Mouse (Mus musculus): Measurements from ENCODE around the gene Foxj1. TPM values are rescaled to one million over a fixed set of nuclear protein-coding genes. Genes with fewer than 3 reads are reported as not detected.

Gene Foxj1
- under 1 TPM in 1 of 2 experiments, not detected in 1; 0.18 TPM for total RNA-seq (2023)

GRCm38 (mm10) chr11:116335244-116336036 lies at the start of gene Foxj1:
TSS of gene Foxj1 (minus strand) at chr11:116335399.

DNA sequence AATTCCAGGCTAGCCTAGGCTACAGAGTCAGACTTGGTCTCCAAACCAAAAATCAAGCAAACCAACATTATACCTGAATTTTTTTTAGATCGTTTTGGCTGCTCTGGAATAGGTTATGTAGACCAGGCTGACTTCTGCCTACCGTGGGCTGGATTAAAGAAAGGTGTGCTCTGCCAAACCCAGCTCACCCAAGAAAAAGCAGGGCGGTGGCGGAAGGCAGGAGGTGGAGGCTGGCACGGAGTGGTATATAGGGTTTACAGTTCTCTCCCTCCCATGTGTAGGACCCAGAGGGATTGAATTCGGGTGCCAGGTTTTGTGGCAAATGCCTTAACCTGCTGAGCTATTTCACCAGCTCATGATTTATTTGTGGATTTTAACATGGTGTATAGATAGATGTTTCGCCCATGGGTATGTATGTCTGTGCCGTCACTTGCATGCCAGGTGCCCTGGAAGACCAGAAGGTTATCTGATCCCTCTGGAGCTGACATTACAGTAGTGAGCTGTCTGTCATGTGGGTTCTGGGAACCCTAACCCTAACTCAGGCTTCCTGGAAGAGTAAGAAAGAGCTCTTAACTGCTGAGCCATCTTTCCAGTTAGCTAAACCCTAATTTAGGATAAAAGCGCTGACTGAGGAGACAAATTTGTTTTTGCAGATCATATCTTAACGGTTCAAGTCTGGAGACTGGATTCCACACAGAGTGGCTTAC lies 28.0 kb downstream of the Foxj1 start, which contains the start of gene Exoc7:
Gene Exoc7, minus strand, starts transcription at position 215 of the 707 bp plus-strand sequence.

GRCm38 (mm10) chr11:116280751-116281663 lies 54.2 kb downstream of the Foxj1 start, which contains the start of gene Galr2:
TSS of gene Galr2 (plus strand) at chr11:116280939.

Other genes with a start within 250 kb of the Foxj1 start
- 100 to 1,000 TPM; 155 to 164 TPM for gene Wbp2, start 248.4 kb downstream of the Foxj1 start, total RNA-seq (2023)
- gene Trim47, start 208.2 kb downstream of the Foxj1 start, total RNA-seq (2023): 10 to 100 TPM; 13.8 to 15.7 TPM
- gene Trim65, start 204.3 kb downstream of the Foxj1 start, total RNA-seq (2023): 10 to 100 TPM; 28.0 to 31.9 TPM
- gene Mrpl38, start 196.5 kb downstream of the Foxj1 start, total RNA-seq (2023): 10 to 100 TPM; 27.5 to 28.3 TPM
- 10 to 100 TPM; 16.6 to 20.0 TPM for gene Fbf1, start 167.2 kb downstream of the Foxj1 start, total RNA-seq (2023)
- 10 to 100 TPM; 44.9 to 53.1 TPM for gene Ten1, start 136.5 kb downstream of the Foxj1 start, total RNA-seq (2023)
- 10 to 100 TPM; 42.6 to 47.8 TPM for gene Acox1, start 136.4 kb downstream of the Foxj1 start, total RNA-seq (2023)
- gene Evpl, start 97.3 kb downstream of the Foxj1 start, total RNA-seq (2023): not detected
- 10 to 100 TPM; 46.5 to 50.4 TPM for gene Srp68, start 61.2 kb downstream of the Foxj1 start, total RNA-seq (2023)
- not detected for gene Galr2, start 54.5 kb downstream of the Foxj1 start, total RNA-seq (2023)
- gene Exoc7, start 28.2 kb downstream of the Foxj1 start, total RNA-seq (2023): 10 to 100 TPM; 31.6 to 50.9 TPM
- 1 to 10 TPM; 3.2 to 3.4 TPM for gene Rnf157, start 77.6 kb upstream of the Foxj1 start, total RNA-seq (2023)
- gene Ubald2, start 98.7 kb upstream of the Foxj1 start, total RNA-seq (2023): 100 to 1,000 TPM in 1 of 2 experiments, 10 to 100 TPM in 1; 87.8 to 110 TPM
- gene Qrich2, start 130.8 kb upstream of the Foxj1 start, total RNA-seq (2023): under 1 TPM in 1 of 2 experiments, not detected in 1; 0.42 TPM
- 10 to 100 TPM; 51.4 to 61.2 TPM for gene Prpsap1, start 158.8 kb upstream of the Foxj1 start, total RNA-seq (2023)
- under 1 TPM in 1 of 2 experiments, not detected in 1; 0.10 TPM for gene Sphk1, start 195.5 kb upstream of the Foxj1 start, total RNA-seq (2023)
- gene Ube2o, start 246.0 kb upstream of the Foxj1 start, total RNA-seq (2023): 10 to 100 TPM; 14.1 to 21.7 TPM

Data from monocyte, adult 59 days (primary cell).